Mouse (Mus musculus): ENCODE measurements around the gene Vstm4. TPM values are rescaled to one million over a fixed set of nuclear protein-coding genes. Genes with fewer than 3 reads are reported as not detected.

Gene Vstm4
- polyA plus RNA-seq, 1 experiment from 2014 or later = 15.1 TPM

Other genes starting within 250 kb of the Vstm4 start
- gene 3425401B19Rik, start 171.5 kb upstream of the Vstm4 start, polyA plus RNA-seq (2016; fragmentation: Nextera tagmentation; extraction: Ambion mirVana) = 15.9 and 16.3 TPM in 2 replicates
- gene Tmem273, start 70.8 kb upstream of the Vstm4 start, polyA plus RNA-seq (2016; fragmentation: Nextera tagmentation; extraction: Ambion mirVana) = 0.21 and 0.92 TPM in 2 replicates
- gene Fam170b, start 22.8 kb upstream of the Vstm4 start, polyA plus RNA-seq (2016; fragmentation: Nextera tagmentation; extraction: Ambion mirVana) = 0.09 and 0.17 TPM in 2 replicates
- gene Lrrc18, start 134.6 kb downstream of the Vstm4 start, polyA plus RNA-seq (2016; fragmentation: Nextera tagmentation; extraction: Ambion mirVana) = 0.22 and 0.51 TPM in 2 replicates

All from heart, embryonic 12.5 days (tissue).